Mouse (Mus musculus) frontal cortex, postnatal 10 days (tissue): ENCODE results near the gene Gm128.
"Not testable (repeated sequence)": the region's sequence is repeated elsewhere in the genome, so short reads cannot be mapped to it uniquely, and the experiment has no call there.

ENCODE experiments used
- DNase-seq, 2 experiments: peaks; one replicate each; pipeline ENCODE4 v3.0.0; 2022; ENCODE audit warnings: low spot score in 2 of 2, mixed read lengths in 1 of 2

The Gm128 gene

DNA sequence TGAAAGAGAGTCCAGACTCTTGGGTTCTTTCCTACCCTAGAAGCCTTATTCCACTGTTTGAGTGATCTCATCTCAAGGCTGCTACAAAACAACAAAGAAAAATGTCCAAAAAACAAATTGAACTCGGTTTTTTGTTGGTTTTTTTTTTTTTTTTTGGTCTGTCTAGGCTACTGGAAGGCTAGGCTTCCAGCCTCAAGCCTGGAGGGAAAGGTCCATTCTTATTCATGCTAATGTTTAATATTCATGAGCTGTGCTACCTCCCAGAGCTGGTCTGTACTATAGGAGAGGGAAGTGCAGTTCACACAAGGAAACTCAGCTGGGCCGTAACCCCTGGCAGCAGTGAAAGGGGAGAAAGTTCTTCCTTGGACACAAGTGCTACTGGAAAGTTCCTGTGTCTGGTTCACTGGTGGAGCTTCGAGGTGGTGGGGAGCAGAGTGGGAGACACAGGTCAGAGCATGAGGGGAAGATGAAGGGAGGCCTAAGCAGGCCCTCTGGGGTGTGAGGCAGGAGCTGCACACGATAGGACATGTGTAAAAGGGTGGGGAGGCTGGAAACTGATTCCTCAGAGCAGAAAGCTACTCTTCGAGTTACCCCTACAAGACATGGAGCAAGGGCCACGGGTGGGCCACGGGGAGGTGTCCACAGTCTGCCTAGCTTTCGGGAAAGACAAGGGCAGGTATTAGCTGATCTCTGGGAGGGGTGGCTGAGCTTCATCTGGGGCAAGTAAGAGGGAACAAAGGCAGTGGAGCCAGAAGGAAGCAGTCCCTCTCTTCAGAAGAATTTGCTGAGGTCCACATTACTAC lies 10.7 kb downstream of the Gm128 start:
- DNase-seq: no peak

DNA sequence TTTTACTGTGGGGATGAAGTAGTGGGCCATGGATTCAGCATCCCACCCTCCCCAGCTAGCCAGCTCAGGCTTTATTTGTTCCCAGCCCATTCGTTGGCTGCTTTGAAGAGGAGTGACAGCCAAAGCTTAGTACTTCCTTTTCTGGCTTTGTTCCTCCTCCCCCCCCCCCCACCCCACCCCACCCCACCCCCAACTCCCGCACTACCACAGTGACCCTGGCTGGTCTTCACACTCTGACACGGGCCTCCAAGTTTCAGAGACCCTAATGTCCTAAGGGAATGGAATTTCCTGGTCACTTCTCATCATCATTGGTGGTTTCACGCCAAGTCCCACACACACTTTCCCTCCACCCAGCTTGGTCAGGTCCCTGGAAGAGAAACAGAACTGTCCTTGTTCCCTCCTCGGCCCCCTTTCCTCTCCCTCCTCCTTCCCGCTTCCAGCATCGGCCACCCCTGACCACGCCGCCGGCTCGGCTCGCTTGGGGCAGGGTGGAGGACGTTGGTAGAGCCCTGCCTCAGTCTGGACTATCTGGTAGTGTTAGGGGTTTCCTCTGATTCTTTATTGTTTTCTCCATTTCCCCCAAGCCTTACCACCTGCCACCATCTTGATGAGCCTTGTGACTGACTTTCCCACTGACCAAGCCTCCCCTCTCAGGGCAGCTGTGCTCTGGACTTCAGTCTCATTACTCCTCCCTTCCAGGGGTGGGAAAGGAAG lies 11.5 kb downstream of the Gm128 start:
- DNase-seq: peak; percentile 58 to 60

DNA sequence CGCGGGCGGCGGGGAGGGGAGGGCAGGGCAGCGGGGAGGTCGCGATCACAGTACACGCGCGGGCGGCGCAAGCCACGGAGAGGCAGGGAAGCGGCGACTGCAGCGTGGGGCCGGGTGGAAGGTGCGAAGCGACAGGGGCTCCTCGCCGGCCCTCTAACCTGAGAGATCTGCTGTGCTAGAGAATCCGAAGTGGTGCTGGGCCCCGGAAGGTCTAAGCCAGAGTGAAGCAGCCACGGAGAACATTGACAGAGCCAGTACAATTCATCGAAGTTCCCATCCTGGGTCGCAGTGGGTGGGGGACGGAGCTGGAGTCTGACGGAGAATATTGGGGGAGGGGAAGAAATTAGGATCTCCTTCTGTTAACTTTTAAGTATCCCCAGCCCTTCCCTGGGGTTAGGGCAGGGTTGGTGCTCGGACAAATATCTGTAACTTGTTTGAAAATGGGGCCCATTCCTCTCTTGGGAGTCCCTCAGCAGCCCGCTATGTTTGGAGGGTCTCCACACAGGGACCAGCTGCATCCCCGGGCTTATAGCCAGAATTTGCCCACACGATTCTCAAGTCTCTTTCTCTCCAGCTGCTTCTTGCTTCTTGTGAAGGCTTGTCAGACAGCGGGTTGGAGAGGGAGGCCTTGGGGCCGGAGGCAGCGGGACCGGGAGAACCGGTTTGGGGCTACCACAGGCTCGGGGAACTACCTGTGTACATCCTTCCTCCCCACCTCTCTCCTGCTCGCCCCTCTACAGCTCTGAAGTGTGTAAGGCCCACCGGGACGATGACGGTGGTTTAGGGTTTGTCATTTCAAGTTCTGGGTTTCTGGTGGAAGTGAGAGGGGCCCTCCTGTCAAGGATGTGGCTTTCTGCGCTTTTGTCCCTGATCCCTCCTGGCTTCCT lies 12.3 kb downstream of the Gm128 start:
- DNase-seq: peak; percentile 76 to 79

DNA sequence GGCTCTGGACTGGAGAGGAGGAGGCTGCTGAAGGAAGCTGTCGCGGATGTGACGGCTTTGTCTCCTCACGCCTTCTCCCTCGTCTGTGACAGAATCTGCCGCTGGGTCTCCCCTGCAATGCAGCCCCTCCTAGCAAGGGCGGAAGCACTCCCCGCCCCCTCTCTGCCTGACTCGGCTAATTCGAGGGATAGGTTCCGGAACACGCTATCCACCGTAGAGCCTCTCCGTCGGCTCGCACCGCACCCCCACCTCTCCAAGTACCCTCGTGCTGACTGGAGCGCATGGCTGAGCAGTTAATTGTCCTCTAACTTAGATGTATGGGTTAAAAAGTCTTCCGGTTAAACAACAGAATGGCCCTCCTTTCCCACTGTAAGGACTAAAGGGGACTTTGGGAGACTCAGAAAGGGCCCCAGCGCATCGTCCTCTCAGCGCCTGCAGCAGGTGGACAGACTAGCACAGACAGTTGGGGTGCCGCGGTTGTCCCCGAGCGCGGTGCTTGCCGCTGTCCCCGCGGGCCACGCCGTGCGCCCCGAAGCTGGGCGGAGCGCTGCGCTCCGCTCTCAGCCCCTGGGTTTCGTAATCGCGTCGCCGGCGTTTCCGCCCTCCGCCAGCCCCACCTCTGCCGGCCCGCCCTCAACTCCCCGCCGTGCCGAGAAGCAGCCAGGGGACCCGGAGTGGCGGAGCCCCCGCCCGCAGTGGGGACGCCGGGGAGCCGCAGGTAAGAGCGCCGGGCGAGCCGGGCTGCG lies 13.1 kb downstream of the Gm128 start, which contains the start of gene Cdc42se1:
Cdc42se1 (plus strand) TSS at position 585 of the 746 bp plus-strand sequence.
- DNase-seq: peak; percentile 90 to 91

DNA sequence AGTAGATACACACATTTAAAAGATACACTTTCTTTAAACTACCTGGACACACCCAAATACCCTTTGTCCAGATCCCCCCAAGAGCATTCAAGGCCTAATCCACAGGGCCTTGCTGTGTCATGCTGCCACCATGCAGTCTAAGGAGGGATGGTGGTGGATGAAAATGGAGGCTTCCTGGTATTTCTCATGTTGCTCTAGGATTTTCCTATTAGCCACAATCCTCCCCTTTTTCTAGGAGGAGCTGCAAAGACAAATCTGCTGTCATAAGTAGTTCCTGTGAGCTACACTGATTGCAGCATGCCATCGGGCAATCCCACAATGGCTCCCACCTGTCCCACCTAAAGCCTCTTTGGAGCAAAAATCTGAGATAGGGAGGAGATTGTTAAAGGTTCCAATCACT lies 14.2 kb downstream of the Gm128 start:
- no peak for DNase-seq

DNA sequence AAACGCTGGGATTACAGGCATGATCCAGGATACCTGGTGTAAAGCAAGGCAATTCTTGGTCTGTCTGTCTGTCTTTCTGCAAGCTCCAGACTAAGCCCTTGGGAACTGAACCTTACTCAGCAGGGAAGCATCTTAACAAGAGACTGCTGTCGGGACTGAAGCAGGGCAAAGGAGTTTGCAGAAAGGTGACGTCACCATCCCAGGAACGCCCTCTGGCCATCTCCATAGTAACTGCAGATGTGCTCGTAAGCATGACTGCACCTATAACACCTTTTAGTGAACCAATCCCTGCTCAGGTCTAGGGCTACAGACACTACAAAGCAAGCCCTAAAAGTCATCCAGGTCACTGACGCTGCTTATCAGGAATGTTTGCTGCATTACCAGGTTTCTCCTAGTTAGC lies 17.1 kb downstream of the Gm128 start:
- no peak for DNase-seq

DNA sequence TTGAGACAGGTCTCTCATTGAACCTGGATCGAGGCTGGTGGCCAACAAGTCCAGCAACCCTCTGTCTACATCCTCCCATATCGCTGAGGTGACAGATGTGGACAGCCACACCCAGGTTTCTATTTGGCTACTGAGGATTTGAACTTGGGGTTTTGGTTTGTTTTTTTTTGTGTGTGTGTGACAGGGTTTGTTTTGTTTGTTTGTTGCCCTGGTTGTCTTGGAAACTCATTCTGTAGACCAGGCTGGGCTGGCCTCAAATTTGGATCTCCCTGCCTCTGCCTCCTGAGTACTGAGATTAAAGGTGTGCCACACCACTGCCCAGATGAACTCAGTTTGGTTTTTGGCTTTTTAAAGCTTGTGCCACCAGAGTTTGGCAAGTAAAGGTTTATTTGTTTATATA lies 18.4 kb downstream of the Gm128 start:
- DNase-seq: no peak

DNA sequence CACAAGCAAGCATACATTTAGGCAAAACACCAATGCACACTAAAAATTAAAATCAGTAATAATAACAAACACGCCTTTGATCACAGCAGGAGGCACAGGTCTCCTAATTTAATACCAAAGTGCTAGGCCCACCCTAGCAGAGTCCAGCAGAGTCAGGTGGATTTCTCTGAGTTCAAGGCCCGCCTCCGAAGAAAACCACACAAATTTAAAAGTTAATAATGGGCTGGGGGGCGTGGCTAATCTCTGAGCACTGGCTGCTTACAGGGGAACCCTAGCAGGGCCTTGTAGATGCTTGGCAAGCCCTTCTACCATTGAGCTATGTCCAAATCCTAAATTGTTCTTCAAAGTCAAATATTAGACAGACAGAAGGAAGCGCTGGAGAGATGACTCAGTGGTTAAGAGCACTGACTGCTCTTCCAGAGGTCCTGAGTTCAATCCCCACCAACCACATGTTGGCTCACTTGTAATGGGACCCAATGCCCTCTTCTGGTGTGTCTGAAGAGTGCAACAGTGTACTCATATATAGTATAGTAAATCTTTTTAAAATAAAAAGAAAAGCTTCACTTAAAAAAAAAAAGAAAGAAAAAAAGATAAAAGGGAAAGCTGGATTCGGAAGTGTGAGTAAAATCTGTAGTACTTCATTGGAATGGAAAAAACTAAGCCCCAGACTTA lies 22.8 kb downstream of the Gm128 start:
- no peak for DNase-seq

DNA sequence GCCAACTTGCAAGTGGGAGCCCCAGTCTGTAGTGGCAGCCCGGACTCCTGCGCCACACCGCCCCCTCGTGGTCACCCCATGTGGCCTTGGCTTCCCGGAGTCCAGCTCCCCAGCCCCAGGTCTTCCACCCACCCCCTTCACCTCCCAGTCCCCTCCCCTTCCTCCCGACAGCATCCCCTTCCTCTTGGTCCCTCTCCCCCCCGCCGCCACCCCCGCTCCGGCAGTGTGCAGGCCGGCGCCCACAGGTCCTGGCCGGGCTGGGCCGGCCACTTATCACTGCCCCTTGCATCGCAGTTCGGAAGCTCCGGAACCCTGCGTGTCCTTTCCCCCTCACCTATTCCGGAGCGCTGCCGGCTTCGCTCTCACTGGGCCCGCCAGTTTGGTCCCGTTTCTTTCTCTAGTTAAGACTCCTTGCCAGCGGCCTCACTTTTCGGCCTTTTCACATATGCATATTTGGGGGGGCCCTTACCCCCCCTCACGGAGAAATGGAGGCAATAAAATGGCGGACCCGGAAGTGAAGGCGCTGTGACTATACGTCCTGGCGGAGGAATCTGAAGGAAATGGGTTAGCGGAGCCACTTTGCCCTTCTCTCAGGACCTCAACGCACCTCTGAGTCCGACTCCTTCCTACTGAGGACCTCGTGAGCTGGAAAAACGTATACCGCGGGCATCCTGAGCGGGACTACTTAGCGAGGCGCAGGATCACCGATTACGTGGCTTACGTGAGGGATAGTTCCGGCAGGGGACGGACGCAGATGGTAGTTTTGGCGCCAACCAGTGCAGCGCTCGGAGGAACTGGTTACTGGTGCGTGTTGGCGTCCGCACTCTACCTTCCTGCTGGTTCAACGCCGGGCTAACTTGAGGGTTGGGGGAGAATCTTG lies 23.9 kb downstream of the Gm128 start, which contains the start of gene Gabpb2:
Gabpb2 (minus strand) TSS at position 662 of the 880 bp plus-strand sequence.
- DNase-seq: peak; percentile 86 to 90

DNA sequence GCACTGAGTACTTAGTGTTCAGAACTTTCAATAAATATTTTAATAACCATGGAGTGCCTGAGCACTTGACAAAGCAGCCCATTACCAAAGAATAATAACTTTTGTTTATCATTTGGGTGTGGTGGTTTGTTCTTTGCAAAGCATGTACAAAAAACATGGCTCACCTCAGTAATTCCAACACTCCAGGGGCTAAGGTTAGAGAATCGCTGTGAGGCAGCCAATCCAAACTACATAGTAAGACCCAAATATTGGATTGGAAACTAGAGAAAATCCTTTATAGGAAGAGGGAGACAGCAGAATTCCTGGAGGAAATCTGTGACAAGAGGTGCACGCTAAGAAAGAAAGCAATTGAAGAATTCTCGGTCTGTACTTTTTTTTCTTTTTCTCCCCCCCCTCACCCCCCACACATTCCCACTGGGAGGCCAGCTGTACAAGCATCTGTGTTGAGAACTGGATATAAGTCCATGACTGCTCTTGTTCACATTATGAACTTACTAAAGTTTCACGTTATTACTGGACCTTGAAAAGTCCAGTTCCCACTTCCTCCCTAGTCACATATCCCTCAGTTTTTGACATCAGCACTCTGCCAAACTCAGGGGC lies 24.6 kb downstream of the Gm128 start:
- no peak for DNase-seq

DNA sequence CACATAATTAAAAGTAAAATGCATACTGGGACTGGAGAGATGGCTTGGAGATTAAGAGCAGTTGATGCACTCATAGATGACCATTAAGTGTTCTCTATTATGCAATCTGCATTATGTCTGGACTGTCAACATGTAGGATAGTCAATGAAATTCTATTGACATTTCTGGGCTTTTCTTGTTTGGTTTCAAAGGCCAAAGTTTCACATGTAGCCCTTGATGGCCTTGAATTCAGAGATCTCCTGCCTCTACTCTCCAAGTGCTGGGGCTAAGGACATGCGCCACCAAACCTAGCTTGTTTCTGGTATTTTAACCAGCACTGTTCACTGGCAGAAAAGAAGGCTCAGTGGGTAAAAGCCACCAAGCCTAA lies 27.8 kb downstream of the Gm128 start:
- DNase-seq: no peak

DNA sequence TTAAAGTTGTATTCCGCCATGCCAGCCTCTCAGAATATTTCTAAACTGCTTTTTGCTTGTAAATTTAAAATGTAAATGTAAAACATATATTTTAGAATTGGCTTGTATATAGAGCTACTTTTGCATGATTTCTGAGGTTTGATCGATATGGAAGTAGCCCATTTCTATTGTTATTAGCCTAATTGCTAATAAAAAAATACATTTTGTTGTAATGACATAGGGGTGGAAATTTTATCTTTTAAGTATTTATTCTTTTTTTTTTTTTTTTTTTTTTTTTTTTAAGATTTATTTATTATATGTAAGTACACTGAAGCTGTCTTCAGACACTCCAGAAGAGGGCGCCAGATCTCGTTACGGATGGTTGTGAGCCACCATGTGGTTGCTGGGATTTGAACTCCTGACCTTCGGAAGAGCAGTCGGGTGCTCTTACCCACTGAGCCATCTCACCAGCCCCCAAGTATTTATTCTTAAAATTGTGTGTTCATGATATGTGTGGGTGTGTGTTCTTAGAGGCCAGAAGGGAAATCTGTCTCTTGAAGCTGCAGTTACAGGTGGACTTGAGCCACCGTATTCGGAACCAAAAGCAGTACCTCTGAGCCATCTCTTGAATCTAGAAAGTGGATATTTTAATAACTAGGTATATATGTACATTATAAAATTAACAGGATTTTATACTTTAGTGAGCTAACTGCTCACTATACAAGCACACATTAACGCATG lies 28.3 kb downstream of the Gm128 start:
- not testable (repeated sequence) for DNase-seq

DNA sequence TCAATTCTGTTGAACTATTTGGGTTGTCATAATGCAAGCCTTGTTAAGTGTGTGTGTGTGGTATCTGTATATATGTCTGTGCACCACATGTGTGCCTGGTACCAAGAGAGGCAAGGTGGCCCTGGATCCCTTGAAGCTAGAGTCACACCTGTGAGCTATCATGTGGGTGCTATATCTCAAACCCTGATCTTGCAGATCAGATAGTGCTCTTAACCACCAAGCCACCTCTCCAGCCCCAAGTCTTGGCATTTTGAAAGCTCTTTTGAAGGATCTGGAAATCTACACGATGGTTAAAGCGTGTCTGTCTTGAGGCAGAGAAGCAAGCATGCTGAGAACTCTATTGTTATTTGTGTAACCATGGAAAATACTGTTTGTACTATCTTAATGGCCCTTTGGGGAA lies 30.8 kb downstream of the Gm128 start:
- DNase-seq: no peak

DNA sequence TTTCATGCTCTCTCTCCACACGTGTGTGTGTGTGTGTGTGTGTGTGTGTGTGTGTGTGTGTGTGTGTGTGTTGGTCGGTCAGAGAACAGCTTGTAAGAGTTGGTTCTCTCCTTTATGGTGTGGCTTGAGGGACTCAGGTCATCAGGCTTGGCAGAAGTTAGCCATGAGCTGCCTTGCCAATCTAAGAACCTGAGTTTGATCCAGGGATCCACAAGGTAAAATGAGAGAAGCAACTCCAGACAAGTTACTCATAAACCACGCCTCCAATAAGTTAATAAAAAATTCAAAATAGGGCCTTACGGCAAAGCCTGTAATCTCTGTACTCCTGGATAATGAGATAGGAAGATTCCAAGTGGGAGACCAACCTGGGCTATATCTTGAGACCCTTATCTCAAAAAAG lies 33.1 kb downstream of the Gm128 start:
- no peak for DNase-seq

DNA sequence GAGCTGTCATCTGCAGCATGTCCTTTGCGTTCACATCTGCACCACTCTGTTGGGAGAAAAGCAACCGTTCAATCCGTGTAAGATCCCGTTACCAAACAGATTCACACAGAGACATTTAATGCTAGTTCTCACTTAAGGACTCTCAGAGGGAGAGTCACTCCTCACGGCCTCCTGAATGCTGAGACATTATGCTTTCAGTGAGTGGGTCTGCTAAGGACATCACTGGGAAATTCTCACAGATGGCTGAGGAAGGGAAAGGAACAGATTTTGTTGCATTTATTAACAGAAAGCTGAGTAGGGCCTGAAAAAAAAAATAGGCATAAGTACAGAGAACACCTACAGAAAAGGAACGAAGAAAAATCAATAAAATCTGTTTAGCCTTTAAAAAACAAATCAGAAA lies 37.5 kb downstream of the Gm128 start:
- no peak for DNase-seq

DNA sequence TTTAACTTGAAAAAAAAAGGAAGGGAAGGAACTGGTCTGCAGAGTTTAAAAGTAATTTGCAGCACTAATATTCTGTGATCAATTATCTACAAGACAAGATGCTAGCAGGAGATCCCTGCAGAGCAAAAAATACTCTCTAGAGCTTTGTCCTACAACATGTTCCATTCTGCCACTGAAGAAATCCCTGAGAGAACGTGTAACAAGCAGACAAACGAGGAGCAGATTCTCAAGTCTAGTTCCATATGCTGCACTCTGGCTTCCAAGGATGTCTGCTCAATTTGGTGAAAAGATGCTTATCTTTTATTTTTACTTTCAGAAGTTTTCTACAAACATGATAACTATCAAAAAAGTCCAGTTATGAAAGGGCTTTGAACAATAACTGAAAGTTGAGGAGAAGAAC lies 40.8 kb downstream of the Gm128 start:
- DNase-seq: no peak

DNA sequence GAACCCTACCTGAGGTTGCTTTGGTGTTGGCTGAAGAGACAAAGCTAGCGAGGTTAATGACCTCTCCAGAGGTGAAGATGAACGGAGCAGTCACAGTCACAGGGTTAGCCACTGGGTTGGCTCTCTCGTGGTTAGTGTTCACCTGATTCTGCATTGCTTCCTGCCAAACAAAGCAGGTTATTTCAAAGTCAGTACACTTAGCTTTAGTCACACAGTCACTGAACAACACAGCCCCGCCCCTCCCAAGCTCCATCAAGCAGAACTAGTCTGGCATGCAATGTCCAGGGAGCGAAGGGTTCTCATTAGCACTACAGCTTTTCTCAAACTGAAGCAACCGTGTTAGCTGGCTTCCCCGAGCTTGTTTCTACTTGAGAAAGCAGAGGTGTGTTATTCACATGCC lies 41.3 kb downstream of the Gm128 start:
- DNase-seq: no peak

DNA sequence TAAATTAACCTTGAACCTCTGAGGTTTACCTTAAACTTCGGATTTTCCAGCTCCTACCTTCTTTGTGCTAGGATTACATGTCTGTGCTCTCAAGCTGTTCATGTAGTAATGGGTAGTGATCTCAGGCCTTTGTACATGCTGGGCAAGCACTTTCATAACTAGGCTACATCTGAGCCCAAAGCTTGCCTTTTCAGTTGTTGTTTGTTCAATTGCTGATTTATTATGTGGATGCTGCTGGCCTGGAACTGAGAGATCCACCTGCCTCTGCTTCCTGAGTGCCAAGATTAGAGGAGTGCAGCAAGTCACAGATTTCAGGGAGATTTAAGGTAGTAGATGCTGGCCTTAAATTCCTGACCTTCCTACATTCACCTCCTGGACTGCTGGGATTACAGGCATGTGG lies 42.3 kb downstream of the Gm128 start:
- no peak for DNase-seq

DNA sequence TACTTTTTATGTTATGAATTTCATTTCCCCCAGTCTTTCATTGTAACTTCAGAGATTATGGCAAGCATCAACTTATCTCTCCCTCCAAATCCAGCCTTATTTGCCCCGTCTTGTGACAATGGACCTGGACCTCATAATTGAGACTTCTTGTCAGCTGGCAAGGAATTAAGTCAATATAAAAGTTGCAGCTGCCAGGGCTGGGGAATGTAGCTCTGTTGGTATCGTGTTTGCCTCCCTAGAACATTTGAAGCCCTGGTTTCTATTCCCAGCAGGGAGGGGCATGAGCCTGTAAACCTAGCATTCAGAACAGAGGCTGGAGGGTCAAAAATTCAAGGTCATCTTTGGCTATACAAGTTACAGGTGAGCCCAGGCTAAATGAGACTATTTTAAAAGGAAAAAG lies 45.6 kb downstream of the Gm128 start:
- DNase-seq: no peak
